Mouse (Mus musculus) spleen, postnatal 36 days (tissue): Measurements from ENCODE around the gene Arl5c.
A peak's percentile ranks its signal among the peaks of the same experiment; 100 is the strongest.

Experiments used
- DNase-seq, 2 experiments: peaks; one replicate each; pipeline ENCODE4 v3.0.0; 2022; ENCODE audit warnings: low spot score in 2 of 2, mixed read lengths in 1 of 2

Gene Arl5c

GRCm38 (mm10) chr11:97996691-97997090, 710 bp upstream of the Arl5c start:
- DNase-seq: no peak

DNA sequence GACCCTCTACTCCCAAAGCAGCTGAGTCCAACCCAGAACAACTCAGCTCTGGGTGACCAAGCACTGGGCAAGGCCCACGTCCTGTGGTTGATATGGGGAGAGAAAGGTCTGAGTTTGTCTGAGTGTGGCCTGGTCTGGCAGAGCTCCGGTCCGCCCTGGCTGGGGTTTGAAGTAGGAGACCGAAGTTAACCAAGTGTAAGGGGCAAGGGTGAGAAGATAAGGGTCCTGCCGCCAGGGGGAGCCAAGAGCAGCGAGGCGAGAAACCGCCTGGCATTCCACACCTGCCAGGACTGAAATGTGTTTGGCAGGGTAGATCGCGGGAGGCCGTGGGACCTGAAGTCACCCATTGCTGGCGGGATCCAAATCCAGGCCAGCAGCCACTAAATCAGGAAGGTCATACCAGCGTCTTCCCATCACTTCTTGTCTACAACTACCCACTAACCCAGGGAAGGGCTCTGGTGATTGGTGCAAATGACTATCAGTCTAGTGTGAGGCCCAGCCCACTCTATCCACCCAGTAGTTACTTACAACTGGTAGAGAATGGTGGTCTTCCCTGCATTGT, 1.4 kb downstream of the Arl5c start:
- DNase-seq: peak; percentile 82 to 86

- peak; percentile 89 to 91 for DNase-seq
These were observed 7.4 kb downstream of the Arl5c start for GRCm38 (mm10) chr11:97988530-97989096.

- peak; percentile 91 to 94 for DNase-seq
These were observed 8.1 kb downstream of the Arl5c start for GRCm38 (mm10) chr11:97987551-97988526.

DNA sequence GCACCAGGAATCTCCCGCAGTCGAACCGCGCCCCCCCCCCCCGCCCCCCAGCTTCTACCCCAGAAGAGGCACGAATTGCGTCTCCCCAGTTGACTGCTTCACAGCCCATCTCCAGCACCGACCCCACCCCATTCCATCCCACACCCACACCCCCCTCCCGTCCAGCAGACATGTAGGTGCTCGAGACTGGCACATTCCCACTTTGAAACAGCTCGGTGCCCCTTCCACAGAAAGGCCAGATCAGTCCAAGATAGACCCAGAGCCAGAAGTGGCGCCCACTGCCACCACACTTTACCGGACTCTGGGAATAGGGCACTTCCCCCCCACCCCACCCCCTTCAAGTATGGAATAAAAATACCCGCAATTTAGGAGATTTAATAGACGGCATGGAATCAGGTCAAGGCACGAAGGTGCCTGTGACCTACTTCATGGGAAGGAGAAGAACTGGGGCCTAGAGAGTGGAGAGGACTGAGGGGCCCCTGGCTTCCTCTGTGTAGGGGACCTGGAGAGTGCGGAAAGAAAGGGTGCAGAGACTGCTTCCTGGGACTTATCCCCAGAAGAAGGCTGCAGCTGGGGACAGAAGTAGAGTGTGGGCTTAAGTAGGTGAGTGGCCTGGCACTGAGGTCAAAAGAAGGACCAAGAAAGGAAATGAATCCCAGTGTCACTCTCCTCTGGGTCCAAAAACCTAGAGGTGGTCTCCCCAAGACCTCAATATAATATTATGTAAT, 9.1 kb downstream of the Arl5c start:
- DNase-seq: no peak

- DNase-seq: peak in 1 of 2 experiments; percentile 36
These were observed 10.0 kb downstream of the Arl5c start, which contains the start of gene Plxdc1 for GRCm38 (mm10) chr11:97985727-97986677. Gene Plxdc1 (minus strand): TSS chr11:97986444.

DNA sequence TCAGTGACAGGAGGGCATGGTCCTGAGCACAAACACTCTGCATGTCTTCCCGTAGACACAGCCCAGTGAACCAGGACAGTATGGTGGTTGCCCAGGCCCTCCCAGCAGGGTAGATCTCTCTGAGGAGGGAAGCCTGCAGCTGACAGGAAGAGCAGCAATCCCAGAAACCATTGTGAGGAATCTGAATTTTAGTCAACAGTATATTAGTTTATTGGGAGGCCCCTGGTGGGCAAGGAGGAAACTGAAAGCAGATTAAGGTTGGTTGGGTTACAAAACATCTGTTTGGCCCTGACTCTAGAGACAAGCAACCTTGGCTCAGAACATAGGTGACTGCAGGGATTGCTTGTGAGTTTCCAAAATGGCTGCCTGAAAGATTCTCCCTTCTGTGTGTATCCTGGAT, 12.0 kb downstream of the Arl5c start:
- no peak for DNase-seq

- no peak for DNase-seq
These were observed 12.5 kb downstream of the Arl5c start for GRCm38 (mm10) chr11:97983506-97983905.

DNA sequence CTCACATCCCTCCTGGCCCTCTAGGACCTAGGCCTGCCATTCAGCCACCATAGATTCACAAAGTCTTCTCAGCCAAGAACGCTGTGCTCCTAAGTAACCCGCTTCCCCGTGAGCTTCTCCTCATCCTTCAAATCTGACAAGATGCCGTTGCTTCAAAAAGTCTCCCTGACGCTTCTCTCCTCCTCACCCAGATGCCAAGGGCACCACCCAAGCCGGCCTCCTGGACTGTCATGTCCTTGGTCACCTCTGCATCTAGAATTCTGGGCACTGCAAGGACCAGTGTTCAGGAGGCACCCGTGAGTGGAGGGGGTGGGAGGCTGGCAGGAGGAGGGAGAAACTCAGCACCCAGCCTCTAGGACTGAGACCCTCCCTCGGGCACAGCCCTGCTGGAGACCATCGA, 13.3 kb downstream of the Arl5c start:
- no peak for DNase-seq

GRCm38 (mm10) chr11:97980531-97980966, 15.4 kb downstream of the Arl5c start:
- DNase-seq: no peak

- no peak for DNase-seq
These were observed 16.0 kb downstream of the Arl5c start for GRCm38 (mm10) chr11:97979824-97980495.

DNA sequence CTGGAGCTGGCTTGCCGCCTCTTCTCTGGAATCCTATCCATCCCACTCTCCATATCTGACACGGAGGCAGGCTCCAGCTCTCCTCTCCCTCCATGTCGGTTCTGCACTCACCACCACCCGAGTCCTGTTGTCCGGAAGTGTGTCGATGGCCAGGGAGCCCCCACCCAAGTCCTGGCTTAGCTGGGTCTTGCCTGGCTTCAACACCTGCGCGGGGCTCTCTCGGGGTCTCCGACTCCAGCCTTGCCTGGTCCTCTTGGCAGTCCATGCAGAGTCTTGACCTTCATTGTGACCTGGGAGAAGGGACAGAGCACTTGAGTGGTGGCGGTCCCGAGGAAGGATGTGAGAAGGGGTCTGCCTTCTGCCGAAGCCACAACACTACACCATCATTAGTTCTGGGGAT, 17.6 kb downstream of the Arl5c start:
- no peak for DNase-seq

DNA sequence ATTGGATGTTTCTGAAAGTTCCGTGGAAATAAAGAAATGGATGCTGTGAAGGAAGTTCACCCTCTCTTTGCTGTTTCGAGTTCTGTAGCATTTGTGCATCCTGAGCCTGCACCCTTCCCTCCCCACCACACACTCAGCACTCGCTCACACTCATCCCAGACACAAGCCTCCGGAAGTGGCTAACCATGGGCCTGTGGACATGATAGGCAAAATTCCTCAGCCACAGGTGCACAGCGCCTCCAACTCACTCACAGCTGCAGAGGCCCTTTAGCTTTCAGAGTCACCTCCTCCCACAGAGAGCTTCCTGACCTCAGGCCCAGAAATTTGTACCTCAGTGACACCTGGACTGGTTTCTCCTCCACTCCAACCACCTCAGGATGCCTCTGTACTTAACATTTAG, 18.2 kb downstream of the Arl5c start:
- DNase-seq: no peak

- DNase-seq: no peak
These were observed 21.2 kb downstream of the Arl5c start for GRCm38 (mm10) chr11:97974746-97975145.

GRCm38 (mm10) chr11:97974141-97974540, 21.8 kb downstream of the Arl5c start:
- no peak for DNase-seq

GRCm38 (mm10) chr11:97972434-97972833, 23.5 kb downstream of the Arl5c start:
- no peak for DNase-seq

GRCm38 (mm10) chr11:97971232-97971631, 24.7 kb downstream of the Arl5c start:
- no peak for DNase-seq

DNA sequence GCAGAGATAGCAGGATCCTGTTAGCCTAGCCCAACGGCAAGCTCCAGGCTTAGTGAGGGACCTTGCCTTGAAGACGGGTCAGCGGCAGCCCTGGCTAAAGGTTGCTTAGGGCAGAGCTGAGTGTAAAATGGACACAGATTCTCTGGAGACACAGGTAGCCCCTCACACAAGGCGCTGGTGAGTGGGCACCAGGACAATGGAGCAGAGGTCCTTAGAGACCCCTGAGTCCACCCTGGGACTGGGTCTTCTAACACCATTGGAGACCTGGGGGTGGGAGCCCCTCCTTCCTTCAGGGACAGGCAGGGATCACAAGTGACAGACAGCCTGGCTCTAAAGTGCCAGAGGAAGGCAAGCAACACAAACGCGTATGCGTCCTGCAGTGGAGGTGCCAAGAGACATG, 25.2 kb downstream of the Arl5c start:
- no peak for DNase-seq

GRCm38 (mm10) chr11:97968385-97968784, 27.6 kb downstream of the Arl5c start:
- no peak for DNase-seq

DNA sequence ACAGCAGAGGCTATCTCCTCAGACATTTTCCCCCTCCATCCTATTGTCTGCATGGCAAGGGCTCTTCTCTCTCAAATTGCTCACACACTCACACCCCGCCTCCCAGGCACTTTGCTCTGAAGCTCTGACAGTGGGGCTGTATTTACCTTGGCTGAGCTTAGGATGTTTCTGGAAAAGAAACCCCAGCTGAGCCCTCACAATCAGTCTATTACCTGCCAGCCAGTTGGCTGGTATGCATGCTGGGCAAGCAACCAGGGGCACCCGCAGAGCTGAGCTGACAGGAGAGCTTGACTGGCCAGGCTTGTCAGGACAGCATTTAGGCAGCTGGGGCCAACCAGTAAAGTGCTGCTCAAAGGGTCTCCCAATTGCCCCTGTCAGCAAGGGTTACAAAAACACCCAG, 28.9 kb downstream of the Arl5c start:
- no peak for DNase-seq
